Mouse (Mus musculus) right cerebral cortex, adult 18-20 months (tissue): ENCODE data around the gene Gm6169.
"Not testable (repeated sequence)": the region's sequence is repeated elsewhere in the genome, so short reads cannot be mapped to it uniquely, and the experiment has no call there.

Experiments used
- DNase-seq: peaks from one replicate; pipeline ENCODE4 v3.0.0; 2022; ENCODE audit warnings: mixed read lengths

Gm6169 gene

DNA sequence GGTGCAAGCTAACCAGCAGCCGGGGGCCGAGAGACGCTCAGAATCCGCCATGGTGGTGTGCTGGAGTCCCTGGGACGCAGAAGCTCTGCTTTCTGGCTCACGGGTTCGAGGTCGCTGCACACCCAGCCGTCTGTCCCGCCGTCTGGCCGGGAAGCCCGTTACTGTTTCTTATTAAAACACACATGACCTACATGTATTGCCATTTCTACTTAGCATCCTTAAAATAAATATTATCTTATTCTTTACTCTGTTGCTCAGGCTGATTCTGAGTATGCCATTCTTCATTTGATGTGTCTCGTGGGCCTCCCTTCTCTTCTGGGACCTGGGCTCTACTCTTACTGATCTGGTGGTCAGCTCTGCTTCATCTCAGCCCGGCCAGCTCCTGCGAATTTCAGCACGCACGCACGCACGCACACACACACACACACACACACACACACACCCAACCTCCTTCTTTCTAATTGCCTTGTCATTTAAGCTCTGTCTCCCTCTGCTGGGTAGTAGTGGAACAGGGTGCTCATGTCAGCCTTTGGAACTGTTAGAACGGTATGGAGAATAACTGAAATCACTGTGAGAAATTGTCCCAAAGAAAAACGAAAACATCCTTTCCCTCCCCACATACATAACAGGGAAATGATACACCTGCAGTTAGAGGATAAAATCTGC is at the start of gene Gm6169:
TSS of gene Gm6169 (minus strand) at position 51 of the 666 bp plus-strand sequence.
- peak; percentile 73 for DNase-seq

DNA sequence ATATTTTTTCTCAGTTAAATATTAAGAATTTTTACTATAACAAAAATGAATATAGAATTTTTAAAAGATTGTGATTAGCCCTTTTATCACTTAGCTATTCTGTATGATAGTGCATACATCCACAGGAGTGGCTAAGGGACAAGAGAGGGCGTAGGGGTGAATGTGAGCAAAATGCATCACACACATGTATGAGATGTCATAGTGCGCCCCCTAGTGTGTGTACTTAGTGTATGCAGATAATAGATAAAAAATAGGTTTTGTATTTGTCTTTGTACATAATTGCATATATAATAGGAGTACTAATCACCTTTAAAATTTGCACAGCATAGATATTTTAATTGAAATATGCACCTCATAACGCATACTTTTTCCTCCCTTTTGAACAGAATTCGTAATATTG is 46.8 kb upstream of the Gm6169 start:
- peak; percentile 21 for DNase-seq

DNA sequence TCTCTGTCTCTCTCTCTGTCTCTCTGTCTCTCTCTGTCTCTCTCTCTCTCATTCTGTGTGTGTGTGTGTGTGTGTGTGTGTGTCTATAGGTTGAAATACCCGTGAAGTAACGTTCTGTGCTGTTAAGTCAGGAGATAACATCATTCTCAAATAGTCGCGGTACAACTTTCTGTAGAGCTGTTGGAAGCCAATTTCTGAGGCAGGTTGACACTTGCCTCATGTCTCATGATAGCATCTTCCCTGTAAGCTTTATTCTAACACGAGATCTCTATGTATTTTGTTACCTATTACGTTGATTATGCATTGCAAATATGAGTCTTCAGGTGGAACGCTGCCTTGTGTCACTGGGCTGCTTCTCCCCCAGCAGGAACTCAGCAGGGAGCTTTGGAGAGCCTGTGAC is 43.3 kb upstream of the Gm6169 start:
- no peak for DNase-seq

DNA sequence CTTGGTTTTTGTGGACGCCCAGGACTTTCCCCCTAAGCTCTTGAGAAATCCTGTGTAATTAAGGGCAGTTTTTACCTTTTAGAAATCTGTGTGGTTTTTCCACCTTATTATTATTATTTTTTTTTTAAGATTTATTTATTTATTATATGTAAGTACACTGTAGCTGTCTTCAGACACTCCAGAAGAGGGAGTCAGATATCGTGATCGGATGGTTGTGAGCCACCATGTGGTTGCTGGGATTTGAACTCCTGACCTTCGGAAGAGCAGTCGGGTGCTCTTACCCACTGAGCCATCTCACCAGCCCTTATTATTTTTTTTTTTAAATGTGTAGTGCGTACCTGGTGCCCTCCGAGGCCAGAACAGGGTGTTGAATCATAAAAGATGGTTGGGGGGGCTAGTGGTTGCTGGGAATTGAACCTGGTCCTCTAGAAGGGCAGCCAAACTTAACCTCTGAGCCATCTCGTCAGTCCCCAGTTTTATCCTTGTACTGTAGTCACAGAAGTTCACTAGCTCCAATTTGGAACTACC is 39.4 kb upstream of the Gm6169 start:
- DNase-seq, result not testable (repeated sequence)

DNA sequence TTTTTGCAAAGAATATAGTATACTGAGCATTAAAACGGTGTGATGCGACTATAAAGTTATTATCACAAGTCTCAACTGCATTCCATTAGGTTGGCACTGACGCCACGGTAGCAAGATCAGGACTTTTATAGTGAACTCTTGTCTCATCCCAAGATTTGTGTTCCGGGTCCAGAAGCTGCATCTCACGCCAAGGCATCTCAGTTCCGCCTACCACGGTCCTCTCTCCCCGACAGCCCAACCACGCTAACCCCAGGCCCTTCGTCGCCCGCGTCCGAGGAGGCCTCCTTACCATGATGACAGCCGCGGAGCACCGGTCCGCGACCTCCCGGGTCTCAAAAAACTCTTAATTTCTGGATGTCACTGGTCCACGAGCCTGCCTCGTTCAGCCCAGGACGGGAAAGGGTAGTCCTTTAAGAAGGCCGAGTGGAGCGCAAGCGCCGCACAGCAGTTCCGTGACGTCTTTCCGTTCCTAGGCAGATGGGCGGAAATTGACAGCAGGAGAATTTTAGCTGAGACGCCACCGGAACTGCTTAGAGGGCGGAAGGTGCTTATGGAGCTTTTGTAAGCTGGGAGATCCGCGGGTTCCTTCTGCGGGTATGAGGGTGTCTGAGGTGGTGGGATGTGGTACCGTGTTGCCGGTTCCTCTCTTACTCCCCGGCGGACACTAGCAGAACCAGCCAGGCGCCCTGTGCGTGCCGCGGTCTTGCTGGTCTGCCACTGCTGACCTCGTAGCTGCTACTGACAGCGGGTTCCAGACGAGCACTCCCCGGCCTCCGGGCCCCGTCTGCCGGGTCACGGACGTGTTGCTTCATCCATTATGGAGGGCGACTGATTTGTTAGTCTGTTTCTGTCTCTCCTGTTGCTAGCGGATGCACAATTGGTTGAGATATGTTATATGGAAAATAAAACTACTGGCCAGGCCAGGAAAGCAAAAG is 38.7 kb upstream of the Gm6169 start, which contains the start of the genes Gfm2 and Nsa2:
TSS of gene Gfm2 (plus strand) at position 472 of the 935 bp plus-strand sequence.
TSS of gene Nsa2 (minus strand) at position 472 of the 935 bp plus-strand sequence.
- peak; percentile 93 for DNase-seq

DNA sequence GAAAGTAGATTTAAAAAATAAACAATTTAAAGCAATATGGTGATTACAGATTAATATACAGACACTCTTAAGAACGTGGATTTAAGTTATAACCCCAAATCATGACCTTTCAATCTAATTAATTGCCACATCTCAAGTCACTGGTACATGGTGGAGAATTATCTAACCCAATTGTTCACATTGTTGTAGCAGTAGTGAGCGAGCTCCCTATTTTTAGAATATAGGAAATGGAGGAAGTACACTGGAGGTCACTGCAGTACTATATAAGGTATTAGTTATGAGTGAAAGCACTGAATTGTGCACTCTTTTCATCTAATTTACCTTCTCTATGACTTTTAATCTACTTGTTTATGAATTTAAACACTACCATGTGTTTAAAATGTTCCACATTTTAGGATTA is 31.4 kb upstream of the Gm6169 start:
- not testable (repeated sequence) for DNase-seq

DNA sequence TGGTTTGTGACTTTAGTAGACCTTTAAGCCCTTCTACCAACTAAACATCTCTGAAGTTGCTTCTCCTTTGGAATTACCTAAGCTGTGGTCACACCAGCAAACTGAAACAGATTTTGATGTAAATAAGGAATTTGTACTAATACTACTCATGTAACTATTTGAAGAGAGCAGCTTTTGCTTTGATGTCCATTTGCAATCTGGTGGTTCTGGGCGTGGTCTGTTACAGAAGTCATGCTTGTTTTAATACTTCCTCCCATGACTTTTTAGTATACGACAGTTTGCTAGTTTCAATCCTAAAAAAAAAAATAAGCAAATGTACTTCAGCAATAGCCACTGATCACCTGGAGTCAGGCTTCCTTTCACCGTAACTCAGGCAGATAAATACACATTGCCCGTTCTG is 30.6 kb upstream of the Gm6169 start:
- DNase-seq, result not testable (repeated sequence)

DNA sequence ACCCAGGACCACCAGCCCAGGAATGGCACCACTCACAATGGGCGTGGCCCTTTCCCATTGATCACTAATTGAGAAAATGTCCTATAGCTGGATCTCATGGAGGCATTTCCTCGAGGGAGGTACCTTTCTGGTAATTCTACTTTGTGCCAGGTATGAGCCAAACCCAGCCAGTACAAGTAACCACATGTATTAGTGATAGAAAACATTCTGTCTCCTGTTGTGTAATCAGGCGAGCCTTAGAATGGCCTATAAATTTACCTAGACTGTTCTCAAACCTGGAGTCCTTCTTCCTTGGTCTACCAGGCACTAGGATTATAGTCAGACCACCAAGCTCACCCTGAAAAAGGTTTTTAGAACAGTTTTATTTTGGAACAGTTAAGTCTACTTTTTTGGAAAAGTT is 22.3 kb upstream of the Gm6169 start:
- DNase-seq, result no peak

DNA sequence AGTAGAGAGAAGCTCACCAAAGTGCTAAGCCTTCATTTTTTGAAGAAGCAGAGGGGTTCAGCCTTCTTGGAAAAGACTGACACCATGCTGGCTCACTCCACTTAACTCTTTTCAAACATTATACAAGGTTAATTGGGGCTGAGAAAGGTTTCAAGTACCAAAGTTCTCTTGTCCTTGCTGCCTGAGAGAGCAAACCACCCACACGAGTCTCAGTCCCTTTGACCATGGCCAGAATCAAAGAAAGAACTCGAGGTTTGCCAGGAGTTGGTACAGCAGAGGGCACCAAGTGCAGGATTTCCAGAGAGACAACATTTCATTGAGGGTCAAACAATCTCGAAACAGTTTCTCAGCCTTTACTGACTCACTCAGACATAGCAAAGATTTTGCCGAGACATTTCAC is 10.0 kb upstream of the Gm6169 start:
- no peak for DNase-seq

DNA sequence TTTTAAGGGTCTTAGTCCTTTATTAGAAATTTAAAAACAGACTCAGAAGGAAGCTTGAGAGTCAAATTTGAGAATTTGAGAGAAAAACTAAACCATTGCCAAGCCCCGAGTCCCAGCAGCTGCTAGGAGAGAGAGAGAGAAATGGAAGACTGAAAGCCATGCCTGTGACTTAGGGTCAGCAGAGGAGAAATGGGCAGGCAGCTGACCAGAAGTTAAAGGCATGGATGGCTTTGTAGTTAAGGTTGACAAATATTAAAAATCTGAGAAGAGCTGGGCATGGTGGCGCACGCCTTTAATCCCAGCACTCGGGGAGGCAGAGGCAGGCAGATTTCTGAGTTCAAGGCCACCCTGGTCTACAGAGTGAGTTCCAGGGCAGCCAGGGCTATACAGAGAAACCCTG is 8.7 kb upstream of the Gm6169 start:
- not testable (repeated sequence) for DNase-seq

DNA sequence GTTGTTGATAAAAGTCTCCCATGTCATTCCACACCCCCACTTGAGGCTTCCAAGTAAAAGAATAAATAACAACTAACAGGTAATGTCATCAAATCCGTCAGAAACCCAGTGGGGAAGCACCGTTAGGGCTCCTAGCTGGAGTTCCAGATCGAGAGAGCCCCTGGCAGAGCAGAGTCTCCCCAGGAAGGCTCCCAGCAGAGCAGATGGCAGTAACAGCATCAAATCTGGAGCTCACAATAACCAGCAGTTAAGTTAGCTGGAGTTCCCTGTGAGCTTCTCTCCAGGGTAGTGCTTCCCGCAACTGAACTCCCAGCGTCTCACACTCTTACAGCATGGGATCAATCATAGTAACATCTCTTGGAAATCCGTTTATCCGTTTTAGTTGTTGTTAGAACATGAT is 6.0 kb upstream of the Gm6169 start:
- no peak for DNase-seq

DNA sequence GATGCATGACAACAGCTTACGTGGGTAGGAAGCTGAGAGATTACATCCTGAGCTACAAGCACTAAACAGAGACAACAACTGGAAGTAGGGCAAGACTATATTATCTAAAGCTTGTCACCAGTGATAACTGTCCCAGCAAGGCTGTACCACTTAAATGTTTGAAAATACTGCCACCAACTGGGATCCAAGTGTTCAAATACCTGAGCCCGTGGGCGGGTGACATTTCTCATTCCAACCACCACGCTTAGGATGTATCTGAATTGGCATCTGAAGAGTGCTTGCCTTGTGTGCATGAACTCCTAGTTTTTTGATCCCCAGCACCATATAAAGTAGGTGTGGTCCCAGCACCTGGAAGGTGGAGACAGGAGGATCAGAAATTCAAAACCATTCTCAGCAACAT is 3.3 kb downstream of the Gm6169 start:
- DNase-seq, result peak; percentile 20

DNA sequence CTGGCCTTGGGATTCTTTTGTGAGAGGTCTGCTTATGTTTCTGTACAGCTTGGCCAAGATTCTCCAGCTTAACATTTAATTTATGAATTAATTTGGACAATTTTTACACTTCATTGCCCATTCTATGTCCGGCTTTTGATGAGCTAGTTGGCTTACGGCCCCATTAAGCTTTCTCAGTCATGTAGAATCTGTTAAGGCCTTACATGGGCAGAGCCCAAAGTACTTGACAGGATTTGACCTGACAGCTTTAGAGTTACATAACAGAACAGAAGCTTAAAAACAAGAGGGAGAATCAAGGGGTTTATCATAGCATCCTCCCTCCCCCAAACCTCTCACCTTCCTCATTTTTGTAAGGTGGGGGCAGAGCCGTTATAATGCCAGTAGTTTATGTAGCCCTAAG is 10.9 kb downstream of the Gm6169 start:
- DNase-seq, result no peak

DNA sequence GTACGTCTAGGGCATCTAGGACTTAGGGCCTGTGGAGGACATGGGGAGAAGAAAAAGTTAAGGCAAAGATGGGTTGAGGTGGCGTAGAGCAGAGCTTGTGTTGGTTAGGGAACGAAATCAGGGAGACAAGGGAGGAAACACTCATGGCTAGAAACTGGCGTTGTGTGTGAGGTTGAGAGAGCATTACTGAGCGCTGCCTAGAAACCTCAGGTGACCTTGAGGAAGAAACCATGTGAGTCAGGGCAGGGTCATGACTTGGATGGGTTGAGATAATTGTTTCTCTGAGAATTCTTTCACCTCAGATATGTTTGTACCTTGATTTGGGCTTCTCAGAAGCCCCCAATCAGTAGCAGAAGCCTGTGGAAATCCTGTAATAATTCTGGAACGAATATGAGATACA is 11.6 kb downstream of the Gm6169 start:
- DNase-seq, result no peak

DNA sequence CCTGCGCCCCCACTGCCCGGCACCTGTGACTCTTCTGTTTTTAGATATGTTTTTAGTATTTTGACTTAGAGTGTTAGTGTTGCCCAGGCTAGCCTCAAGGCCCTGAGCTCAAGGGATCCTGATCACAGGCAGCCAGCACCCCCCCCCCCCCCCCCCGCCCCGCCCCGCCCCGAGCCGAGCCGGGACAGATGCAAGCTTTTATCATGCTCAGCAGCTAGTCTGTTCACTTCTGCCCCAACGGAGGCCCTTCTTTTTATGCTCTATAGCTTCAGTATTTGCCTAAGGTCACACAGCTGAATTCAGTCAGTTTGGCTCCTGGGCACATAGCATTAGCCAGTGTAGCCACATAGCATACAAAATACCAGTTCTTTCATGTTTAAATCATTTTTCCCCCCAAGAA is 12.7 kb downstream of the Gm6169 start:
- DNase-seq, result no peak

DNA sequence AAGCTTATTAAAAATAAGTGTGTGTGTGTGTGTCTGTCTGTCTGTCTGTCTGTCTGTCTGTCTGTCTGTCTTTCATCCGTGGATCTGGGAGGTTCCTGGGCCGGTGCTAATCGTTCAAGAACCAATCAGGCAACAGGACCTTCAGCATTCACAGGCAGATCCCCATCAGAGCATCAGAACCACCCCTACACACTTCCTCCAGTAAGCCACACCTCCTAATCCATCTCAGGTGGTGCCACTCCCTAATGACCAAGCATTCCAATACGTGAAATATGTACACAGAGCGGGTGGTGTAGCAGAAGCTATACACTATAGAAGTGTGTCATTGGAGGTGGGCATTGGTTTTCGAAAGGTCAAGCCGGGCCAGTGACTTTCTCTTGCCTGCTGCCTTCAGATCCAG is 16.6 kb downstream of the Gm6169 start:
- no peak for DNase-seq

DNA sequence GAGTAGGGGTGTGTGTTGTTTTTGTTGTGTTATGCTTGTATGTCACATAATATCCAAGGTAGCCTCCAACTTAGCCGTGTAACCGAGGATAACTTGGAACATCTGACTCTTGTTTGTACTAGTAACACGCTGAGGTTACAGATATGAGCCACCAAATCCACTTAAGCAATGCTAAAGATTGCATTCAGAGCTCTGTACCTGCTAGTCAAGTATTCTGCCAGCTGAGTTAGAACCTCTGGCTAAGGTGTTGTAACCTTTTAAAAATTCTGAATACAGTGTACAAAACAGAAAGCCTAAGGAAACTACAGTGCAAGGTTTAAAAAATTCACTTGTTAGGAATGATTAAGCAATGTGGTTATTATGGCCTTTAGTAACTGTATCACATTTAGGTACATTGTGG is 18.4 kb downstream of the Gm6169 start:
- DNase-seq, result no peak

DNA sequence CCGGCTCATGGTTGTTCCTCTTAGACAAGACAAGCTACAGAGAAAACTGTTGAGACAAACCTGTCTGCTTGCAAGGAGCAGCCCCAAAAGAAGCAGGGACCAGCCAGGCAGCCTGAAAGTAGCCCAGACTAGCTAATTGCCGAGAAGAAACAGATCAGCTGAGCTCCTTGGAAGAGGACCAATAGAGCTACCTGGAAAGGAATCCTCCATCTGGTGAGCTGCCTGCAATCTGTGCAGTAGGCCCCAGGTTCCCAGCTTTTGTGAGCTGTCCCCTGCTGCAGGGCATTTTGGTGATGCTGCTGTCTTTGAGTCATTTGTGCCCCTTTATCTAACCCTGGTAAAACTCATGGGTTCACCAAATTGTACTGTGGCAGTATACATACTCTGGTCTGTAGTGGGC is 18.8 kb downstream of the Gm6169 start:
- no peak for DNase-seq

DNA sequence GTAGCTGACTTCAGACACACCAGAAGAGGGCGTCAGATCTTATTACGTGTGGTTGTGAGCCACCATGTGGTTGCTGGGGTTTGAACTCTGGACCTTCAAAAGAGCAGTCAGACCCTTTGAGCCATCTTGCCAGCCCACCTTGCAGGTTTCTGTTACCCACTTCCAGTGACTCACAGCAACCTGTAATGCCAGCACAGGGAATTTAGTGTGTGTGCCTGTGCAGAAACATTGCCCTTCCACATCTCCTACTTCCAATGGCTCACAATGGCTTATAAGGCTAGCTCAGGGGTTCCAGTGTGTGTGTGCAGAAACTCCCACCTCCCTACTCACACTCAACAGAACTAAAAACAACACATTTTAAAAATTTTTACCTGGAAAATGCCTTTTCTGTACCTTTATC is 21.5 kb downstream of the Gm6169 start:
- no peak for DNase-seq

DNA sequence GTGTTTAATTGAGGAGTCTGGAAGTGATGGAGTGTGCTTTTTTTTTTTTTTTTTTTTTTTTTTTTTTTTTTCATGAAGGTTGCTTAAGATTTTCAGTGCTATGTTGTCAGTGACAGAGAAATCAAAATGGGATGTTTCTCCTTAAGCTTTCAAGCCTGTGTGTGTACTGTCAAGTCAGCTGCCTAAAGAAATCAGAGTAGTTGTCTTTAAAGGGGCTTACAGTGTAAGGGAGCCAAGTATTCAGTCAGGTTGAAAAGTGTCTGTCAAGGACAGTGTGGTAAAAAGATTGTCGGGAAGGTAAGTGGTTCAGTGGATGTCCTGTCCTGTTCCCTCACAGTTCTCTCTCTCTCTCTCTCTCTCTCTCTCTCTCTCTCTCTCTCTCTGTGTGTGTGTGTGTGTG is 25.5 kb downstream of the Gm6169 start:
- DNase-seq, result no peak

DNA sequence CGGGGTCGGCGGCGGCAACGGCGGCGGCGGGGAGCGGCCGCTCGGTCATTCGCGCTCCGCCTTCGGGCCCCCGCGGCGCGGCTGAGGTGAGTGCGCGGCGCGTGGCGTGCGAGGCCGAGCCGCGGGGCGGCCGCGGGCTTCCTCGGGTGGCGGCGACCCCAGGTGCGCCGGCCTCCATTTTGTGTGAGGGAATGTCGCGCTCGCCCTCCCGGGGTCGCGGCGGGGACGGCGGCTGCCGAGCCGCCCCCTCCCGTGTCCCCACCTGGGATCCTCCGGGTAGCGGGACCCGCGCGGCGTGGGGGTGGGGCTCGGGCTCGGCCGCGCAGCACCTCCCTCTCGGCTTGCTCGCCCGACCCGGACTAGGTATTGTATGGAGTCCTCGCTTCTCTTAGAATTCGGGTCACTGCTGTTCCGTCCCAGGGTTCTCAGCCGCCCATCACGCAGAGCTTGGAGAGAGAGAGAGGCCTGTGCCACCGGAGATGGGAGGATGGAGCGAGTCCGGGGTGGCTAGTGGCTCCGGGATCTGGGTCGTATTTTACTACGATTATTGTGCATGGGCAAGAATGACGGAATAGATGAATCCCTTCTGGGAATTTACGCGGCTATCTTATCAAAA is 27.3 kb downstream of the Gm6169 start:
- peak; percentile 50 for DNase-seq

DNA sequence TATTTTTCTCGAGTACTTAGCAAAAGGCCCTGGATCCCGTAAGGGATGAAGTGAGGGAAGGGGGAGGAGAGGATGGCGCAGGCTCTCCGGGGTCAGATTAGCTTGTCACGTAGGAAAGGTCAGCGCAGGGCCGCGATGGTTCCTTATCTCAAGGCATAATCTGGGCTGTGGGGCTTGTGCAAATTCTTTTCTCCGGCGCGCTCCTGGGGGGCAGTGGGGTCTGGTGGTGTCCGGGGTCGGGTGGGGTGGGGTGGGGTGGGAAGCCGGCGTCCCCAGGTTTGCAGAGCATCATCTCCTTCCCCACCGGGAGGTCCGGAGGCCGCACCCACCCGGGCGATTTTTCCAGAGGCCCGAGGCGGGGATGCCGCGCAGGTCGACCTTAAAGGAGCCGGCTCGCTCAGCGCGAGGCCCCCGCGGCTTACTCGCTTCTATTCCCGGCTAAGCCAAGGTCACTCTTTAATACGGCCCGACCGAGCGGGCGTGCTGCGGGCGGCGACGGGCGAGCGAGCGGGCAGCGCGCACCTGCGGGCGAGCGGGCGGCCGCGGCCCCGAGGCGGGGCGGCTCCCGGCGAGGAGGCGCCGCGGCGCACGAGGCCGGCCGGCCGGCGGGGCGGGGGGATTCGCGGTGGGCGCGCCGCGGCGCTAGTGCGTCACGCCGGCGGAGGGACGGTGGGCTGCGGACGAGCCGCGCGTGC is 28.0 kb downstream of the Gm6169 start:
- DNase-seq, result peak; percentile 36

DNA sequence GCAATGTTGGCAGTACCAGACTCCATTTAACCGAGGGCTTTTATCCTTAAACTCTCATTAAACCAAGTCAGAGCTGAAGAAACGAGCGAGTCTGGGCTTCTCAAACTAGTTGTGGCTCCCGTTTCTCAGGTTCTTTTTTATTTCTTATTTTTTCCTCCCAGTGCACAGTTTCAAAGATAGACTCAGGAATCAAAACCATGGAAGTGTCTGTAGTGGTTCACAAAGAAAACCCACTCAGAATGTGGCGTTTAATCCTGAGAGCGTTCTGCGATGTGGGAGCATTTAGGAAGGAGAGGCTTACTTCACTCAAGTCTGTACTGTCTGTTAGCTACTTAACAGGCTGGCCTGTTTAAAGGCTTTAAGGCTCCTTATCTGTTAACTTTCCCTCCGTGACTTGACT is 30.9 kb downstream of the Gm6169 start:
- DNase-seq, result no peak
